Comparison of ENCODE assay signal across 14 mouse cellular contexts in genomic region chr14:76817189-76817772, GRCm38 (mm10).
DNase-seq lines count a peak whose midpoint lies in the region; ATAC-seq and TF ChIP-seq lines count a peak whose summit lies in the region.
"Had no signal": no experiment of that assay in that cellular context is flagged by ENCODE, and none has a peak within 500 bp of the region (broad histone marks: within the 10 kb centered on the region; RNA-seq: fewer than 3 reads in every experiment).

No protein-coding gene starts in this region.

- peaks cover 3% of the 10 kb centered on the region for H3K27me3 ChIP-seq in embryonic facial prominence, embryonic 10.5 days (replicated peaks; ENCODE audit: low read depth, poor library complexity, severe bottlenecking)
- no peaks in the 10 kb centered on the region for H3K27me3 ChIP-seq in liver, embryonic 13.5 days
- no peaks in the 10 kb centered on the region for H3K27me3 ChIP-seq in stomach, embryonic 15.5 days (replicated peaks)
- no peaks in the 10 kb centered on the region for H3K27me3 ChIP-seq in limb, embryonic 10.5 days (ENCODE audit: low read depth, poor library complexity, severe bottlenecking)
- H3K27me3 ChIP-seq in hindbrain, embryonic 12.5 days = no peaks in the 10 kb centered on the region
- H3K27me3 ChIP-seq: CH12.LX; embryonic facial prominence, embryonic 12.5 days; heart, embryonic 15.5 days had no signal

- WGBS in embryonic facial prominence, embryonic 10.5 days = 70% methylated on average over 5 of the region's 5 CpGs
- 62% methylated on average over 5 of the region's 5 CpGs for WGBS in liver, embryonic 13.5 days (ENCODE audit: insufficient replicate concordance)
- 75% methylated on average over 5 of the region's 5 CpGs for WGBS in stomach, embryonic 15.5 days
- WGBS in limb, embryonic 10.5 days = 56% methylated on average over 5 of the region's 5 CpGs
- WGBS in hindbrain, embryonic 12.5 days = 66% methylated on average over 5 of the region's 5 CpGs

- no peak for DNase-seq in layer of hippocampus, adult 2 months (ENCODE audit: low spot score in 2 of 2)
- no peak for DNase-seq in layer of hippocampus, adult 9-10 months (ENCODE audit: low spot score)
- DNase-seq in embryonic facial prominence, embryonic 10.5 days (ENCODE audit: low spot score) = no peak
- DNase-seq in liver, embryonic 13.5 days = no peak
- DNase-seq in limb, embryonic 10.5 days (ENCODE audit: low spot score) = no peak
- no peak for DNase-seq in right cerebral cortex, postnatal 10 days (ENCODE audit: low spot score in 2 of 2)
- DNase-seq: cerebellum, adult 9-10 months had no signal

- TF ChIP-seq CTCF in layer of hippocampus, adult 2 months (conservative IDR thresholded peaks at IDR 0.05) = no peak

- no peak overlapping the region for H3K4me3 ChIP-seq in layer of hippocampus, adult 2 months
- H3K4me3 ChIP-seq in embryonic facial prominence, embryonic 10.5 days = no peak overlapping the region
- no peak overlapping the region for H3K4me3 ChIP-seq in liver, embryonic 13.5 days (replicated peaks)
- no peak overlapping the region for H3K4me3 ChIP-seq in stomach, embryonic 15.5 days (replicated peaks)
- no peak overlapping the region for H3K4me3 ChIP-seq in limb, embryonic 10.5 days
- no peak overlapping the region for H3K4me3 ChIP-seq in hindbrain, embryonic 12.5 days
- H3K4me3 ChIP-seq: embryonic facial prominence, embryonic 12.5 days; heart, embryonic 15.5 days; myocyte had no signal

- H3K27ac ChIP-seq in layer of hippocampus, adult 2 months = peak overlapping the region; percentile 89; the same call in 1 of the 2 replicates
- H3K27ac ChIP-seq in embryonic facial prominence, embryonic 10.5 days (replicated peaks) = peak overlapping the region; percentile 40
- peak overlapping the region; percentile 58; the same call in 1 of the 2 replicates for H3K27ac ChIP-seq in liver, embryonic 13.5 days
- 0 out of 2 replicates have a peak overlapping the region, but pooled peaks have one; percentile 2 for H3K27ac ChIP-seq in stomach, embryonic 15.5 days
- H3K27ac ChIP-seq in limb, embryonic 10.5 days = no peak overlapping the region
- no peak overlapping the region for H3K27ac ChIP-seq in hindbrain, embryonic 12.5 days
- H3K27ac ChIP-seq: embryonic facial prominence, embryonic 12.5 days; heart, embryonic 15.5 days had no signal

- peaks cover 48% of the 10 kb centered on the region for H3K4me1 ChIP-seq in embryonic facial prominence, embryonic 10.5 days
- peaks cover 39% of the 10 kb centered on the region for H3K4me1 ChIP-seq in liver, embryonic 13.5 days (replicated peaks)
- peaks cover 21% of the 10 kb centered on the region for H3K4me1 ChIP-seq in stomach, embryonic 15.5 days
- H3K4me1 ChIP-seq in limb, embryonic 10.5 days = peaks cover 25% of the 10 kb centered on the region
- peaks cover 11% of the 10 kb centered on the region; the same call in 1 of the 2 replicates for H3K4me1 ChIP-seq in hindbrain, embryonic 12.5 days

- no peak overlapping the region for H3K9ac ChIP-seq in liver, embryonic 13.5 days
- H3K9ac ChIP-seq in stomach, embryonic 15.5 days = no peak overlapping the region
- H3K9ac ChIP-seq in hindbrain, embryonic 12.5 days = no peak overlapping the region
- H3K9ac ChIP-seq: embryonic facial prominence, embryonic 12.5 days; heart, embryonic 15.5 days; lung, embryonic 14.5 days had no signal

- no peak; the same call in 1 of the 2 replicates for ATAC-seq in liver, embryonic 13.5 days (ENCODE audit: low read depth)
- peak; percentile 61; the same call in 1 of the 2 replicates for ATAC-seq in stomach, embryonic 15.5 days (ENCODE audit: insufficient read depth, low FRiP score, low read depth)
- ATAC-seq in hindbrain, embryonic 12.5 days (ENCODE audit: low FRiP score) = no peak

- no peaks in the 10 kb centered on the region for H3K9me3 ChIP-seq in embryonic facial prominence, embryonic 10.5 days
- no peaks in the 10 kb centered on the region for H3K9me3 ChIP-seq in liver, embryonic 13.5 days (replicated peaks)
- H3K9me3 ChIP-seq in stomach, embryonic 15.5 days = no peaks in the 10 kb centered on the region
- no peaks in the 10 kb centered on the region for H3K9me3 ChIP-seq in limb, embryonic 10.5 days (replicated peaks)
- H3K9me3 ChIP-seq in hindbrain, embryonic 12.5 days (replicated peaks) = no peaks in the 10 kb centered on the region
- H3K9me3 ChIP-seq: embryonic facial prominence, embryonic 12.5 days; heart, embryonic 15.5 days had no signal

- H3K36me3 ChIP-seq in embryonic facial prominence, embryonic 10.5 days (replicated peaks) = no peaks in the 10 kb centered on the region
- no peaks in the 10 kb centered on the region for H3K36me3 ChIP-seq in liver, embryonic 13.5 days
- no peaks in the 10 kb centered on the region for H3K36me3 ChIP-seq in stomach, embryonic 15.5 days
- no peaks in the 10 kb centered on the region for H3K36me3 ChIP-seq in limb, embryonic 10.5 days
- H3K36me3 ChIP-seq in hindbrain, embryonic 12.5 days = no peaks in the 10 kb centered on the region
- H3K36me3 ChIP-seq: embryonic facial prominence, embryonic 12.5 days; heart, embryonic 15.5 days had no signal

- no peak overlapping the region for H3K4me2 ChIP-seq in liver, embryonic 13.5 days
- H3K4me2 ChIP-seq in stomach, embryonic 15.5 days = no peak overlapping the region
- H3K4me2 ChIP-seq in hindbrain, embryonic 12.5 days (replicated peaks) = no peak overlapping the region
- H3K4me2 ChIP-seq: embryonic facial prominence, embryonic 12.5 days; heart, embryonic 15.5 days; lung, embryonic 14.5 days had no signal

Comparison
In these comparisons a context has a peak if more than half of its experiments do, and no peak if none do; other contexts are left out.
1. H3K27ac ChIP-seq: peak in layer of hippocampus, adult 2 months (single experiment), embryonic facial prominence, embryonic 10.5 days (single experiment), liver, embryonic 13.5 days (single experiment) and stomach, embryonic 15.5 days (single experiment); none in limb, embryonic 10.5 days (single experiment) and hindbrain, embryonic 12.5 days (single experiment).